Mouse (Mus musculus): ENCODE measurements at regions not wholly inside any gene's neighbourhood (a gene's known extent, or its start where the extent isn't known, plus 50 kb on each side); places are given as distances from the start of the nearest gene placed in this dataset.

DNA sequence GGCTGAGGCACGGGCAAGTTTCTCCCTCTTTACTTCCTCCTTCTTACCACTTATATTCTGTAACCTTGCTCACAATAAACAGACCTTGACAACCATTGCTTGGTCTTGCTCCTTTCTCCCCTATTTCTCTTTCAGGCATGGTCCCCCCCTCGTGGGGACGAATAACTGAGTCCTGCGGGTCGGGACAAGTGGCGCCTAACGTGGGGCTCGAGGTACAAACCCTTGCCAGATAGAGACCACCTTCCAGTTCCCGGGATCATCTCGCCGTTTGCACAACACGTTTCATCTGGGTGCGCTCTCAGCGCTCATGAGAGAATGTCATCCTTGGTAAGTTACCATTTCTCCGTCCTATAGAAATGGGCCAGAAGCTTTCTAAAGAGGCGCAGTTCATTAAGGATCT is 79.6 kb upstream of the Foxn3 start:
- DNase-seq, result no peak

DNA sequence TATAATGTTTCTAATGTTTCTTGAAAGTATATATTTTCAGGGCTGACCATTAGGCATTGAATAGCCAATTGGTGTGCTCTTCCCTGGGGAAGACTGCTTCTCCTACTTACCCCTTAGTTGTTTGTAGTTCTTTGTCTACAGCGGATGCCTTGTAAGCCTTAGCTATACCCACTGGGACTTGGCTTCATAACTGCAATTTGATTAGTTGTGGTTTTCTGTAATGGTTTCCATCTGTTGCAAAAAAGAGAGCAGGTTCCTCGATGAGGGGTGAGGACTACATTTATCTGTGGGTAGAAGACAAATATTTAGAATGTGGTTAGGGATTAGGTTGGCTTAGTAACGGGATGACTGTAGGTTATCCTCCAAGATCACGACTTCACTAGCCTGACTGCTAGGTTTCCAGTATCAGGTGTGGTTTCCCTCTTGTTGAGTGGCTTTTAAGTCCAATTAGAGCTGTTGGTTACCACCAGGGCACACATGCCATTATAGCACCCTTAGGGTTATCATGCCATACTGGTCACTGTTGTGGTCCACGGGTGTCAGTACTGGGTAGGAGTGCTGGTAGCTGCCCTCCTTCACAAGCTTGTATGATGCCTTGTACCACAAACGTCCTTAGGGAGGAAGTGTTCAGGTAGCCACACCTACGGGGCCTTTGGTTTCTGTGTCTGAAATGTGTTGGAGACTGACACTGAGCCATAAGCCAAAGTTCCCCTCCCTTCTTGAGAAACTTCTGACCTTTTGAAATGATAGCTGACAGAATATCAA is 78.9 kb upstream of the Foxn3 start:
- no peak for DNase-seq

DNA sequence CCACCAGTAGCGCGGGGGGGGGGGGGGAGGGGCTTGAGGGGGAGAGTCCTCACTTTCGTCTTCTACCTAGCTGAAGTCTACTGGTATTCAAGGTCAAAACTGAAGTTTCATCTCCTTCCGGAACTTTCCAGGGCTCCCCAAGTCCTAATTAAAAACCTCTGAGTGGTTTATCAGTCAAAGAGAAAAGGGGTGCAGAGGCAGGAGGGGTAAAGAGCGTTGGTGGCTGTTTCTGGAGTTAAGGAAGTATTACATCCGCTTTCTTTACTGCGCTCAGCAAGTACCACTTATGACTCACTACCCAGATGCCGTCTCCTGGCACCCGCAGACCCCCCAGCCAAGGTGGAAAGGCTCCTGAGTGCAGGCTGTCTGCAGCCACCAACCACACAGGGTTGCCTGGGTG is 77.9 kb upstream of the Foxn3 start:
- peak in 1 of 2 experiments; percentile 11 for DNase-seq

DNA sequence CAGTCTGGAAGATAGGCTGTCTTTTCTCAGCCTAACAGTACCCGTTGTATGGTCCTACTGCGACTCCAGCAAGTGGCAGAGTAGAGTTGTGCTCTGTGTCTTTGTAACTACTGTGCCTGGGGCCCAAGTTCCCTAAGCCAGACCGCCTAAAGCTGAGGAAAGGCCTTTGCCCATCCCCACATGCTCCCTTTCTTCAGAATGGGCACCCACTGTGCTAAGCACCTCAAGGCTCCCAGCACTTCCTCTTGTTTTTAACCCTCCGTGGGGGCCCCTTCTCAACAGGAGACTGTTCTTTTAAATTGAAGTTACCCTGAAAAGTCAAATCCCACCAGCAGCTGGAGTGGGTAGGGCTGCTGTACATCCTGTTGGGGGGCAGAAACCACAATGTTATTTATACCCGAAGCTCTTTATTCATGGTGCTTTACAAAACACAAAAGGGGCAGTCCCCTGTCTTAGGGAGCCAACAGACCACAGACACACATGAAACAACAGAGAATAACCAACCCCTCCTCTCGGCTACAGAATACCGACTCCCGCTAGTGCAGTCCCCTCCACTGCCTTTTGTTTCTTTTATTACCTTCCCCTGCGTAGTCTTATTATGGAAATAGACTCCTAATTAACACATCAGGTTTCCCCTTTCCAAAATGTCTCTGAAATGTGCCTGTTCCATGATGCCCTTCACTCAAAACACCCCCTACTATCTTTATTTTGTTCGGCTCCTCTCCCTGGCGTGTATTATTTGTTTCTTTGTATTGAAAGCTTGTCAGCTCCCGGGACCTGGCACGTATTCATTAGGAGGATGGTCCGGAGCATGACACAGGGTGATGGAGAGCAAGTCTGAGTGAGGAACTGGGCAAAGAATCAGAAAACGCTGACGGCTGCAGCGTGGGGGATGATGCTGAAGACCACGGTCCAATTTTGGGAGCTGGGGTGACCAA is 77.1 kb upstream of the Foxn3 start:
- no peak for DNase-seq

DNA sequence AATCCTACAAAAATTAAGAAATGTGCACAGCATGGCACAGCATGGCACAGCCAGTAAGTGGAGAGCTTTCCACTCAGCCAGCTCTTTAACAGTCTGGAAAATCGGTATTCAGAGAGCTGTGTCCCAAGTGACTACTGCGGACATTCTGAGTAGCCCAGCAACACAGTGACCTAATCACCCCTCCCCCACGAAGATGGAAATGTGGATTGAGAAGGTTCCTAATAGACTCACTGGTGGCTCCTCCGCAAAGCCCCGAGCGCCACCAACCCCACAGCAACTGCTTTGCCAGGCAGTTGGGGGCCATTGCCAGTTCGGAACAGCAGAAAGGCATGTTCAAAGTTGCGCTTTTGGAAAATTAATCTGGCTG is 76.4 kb upstream of the Foxn3 start:
- no peak for DNase-seq

DNA sequence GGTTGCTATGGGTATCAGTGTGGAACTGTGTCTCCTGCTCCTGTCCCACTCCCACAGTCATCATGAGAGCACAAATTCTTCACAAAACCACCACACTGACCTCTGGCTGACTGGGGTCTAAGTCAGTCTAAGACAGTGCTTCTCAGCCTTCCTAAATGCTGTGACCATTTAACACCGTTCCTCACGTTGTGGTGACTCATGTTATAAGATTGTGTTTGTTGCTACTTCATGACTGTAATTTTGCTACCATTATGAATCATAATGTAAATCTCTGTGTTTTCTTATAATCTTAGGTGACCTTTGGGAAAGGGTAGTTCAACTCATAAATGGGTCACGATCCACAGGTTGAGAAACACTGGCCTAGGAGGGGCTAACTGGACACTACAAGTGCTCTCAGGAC is 75.7 kb upstream of the Foxn3 start:
- no peak for DNase-seq

DNA sequence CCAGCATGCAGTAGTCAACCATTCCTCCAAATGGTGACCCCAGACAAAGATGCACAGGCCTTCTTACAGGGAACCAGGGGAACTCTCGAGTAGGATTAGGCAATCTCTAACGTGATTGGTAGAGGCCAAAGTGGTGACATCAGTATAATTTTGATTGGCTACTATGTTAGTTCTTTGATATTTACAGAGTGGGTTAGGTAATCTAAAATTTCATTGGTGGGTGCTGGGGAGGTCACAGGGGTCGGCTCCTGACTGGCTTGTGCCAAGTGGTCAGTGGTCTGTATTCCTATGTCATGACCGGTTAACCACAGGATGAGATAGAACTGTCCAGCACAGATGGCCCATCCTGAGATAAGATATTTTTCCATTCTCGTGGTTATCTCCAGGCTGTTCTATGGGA is 74.6 kb upstream of the Foxn3 start:
- DNase-seq, result no peak

DNA sequence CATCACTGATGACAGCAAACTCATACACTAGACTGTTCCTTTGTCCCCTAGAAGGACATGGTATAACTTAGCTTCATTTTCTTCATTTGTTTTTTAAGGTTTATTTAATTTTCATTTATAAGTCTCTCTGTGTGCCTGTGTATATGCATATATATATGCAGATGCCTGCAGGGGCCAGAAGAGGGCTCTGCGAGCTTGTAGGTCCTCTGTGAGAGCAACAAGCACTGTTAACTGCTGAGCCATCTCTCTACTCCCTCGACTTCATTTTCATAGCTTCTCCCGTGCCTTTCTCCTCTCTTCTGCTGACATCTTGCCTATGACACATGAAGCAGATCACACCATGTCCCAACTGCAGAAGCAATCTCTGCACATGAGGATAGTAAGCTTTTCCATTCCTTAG is 72.9 kb upstream of the Foxn3 start:
- DNase-seq, result no peak

DNA sequence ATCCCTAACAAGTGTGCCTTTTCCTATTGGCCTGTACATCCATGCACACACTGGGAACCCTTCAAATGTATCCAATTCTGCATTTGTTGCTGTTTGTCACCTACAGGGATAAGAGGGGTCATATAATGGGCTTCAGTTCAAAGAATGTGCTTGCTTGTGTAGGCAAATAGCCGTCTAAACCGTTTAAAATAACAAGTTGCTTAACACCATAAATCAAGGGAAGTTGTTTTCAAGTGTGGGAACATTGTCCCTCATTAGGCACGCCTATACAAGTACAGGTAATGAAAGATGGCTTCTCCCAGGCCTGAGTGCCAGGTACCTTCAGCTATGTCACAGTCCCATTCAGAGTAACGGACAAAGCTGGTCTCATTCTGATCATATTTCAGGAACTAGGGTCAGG is 72.0 kb upstream of the Foxn3 start:
- DNase-seq, result no peak

DNA sequence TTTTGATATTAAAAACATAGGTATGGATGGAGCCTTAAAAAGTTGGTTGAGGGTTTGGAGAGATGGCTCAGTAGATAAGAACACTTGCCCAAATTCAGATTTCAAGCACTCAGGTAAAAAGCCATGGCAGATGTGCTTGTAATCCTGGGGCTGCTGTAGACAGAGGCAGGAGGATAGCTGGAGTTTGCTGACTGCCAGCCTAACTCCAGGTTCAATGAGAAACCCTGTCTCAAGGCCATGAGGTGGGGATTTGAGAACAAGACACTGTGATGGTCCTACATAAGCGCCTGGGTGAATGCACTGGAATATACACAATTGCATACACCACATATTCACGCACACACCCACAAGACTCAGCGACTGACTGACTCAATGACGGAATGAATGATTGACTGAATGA is 71.3 kb upstream of the Foxn3 start:
- DNase-seq, result no peak

DNA sequence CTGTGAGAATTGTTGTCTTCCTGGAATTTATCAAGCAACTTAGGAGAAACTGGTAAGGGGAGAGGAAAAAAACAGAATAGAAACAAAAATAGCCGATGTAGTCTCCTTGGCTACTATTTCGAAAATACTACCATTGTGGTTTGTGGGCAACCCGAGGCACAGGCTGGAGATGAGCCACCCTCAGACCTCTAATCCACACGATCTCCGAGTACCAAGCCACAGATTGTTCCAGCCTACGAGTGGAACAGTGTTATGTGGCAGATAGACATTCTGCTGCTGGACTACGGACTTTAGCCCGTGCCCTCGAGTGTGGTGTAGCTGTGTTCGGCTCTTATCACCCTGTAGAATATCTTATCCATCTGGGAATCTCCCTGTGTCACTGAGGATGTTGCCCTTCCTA is 70.3 kb upstream of the Foxn3 start:
- no peak for DNase-seq

DNA sequence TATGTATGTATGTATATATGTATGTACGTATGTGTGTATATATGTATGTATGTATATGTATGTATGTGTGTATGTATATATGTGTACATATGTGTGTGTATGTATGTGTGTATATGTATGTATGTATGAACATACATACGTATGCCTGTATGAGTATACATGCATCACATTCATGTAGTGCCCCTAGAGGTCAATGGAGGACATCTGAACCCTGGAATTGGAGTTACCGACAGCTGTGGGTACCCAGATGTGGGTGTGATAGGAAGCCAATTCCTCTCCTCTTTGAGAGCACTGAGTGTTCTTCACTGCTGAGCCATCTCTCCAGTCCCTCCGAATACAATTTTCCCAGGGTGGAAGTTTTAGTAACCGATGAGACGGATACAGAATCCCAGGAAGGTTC is 69.6 kb upstream of the Foxn3 start:
- no peak for DNase-seq

DNA sequence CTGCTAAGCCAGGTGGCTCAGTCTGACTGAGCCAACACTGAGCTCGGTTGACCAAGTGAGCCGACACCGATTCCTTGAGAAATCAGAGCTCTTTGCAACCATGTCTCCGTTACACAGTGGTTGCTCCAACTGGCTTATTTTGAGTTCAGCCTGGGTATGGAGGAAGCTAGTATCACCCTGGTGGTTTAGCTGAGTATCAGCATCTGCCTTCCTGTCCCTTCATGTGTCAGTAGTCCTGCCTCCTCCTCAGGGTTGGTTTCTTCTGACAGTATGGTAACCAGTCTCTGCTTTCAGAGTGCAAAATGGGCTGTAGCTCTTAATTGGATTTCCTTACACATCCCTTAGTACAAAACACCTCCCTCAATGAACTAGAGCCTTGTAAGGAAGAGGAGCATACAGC is 66.2 kb upstream of the Foxn3 start:
- no peak for DNase-seq

DNA sequence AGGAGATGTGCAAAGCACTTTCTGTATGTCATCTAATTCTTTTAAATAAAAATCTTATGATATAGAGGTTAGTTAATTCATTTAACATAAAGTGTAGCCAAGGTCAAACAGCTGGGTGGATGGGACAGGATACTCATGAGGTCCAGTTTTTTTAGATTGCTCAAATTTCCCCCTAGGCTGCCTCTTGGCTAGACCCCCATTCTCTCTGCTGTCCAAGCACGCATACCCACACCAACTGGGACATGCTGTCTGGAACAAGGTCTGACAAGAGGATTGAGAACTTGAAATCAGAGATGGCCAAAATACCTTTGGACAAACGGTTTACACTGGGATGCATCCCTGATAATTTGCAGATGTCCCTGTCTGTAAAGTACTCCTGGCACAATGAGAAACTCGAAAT is 65.0 kb upstream of the Foxn3 start:
- no peak for DNase-seq

DNA sequence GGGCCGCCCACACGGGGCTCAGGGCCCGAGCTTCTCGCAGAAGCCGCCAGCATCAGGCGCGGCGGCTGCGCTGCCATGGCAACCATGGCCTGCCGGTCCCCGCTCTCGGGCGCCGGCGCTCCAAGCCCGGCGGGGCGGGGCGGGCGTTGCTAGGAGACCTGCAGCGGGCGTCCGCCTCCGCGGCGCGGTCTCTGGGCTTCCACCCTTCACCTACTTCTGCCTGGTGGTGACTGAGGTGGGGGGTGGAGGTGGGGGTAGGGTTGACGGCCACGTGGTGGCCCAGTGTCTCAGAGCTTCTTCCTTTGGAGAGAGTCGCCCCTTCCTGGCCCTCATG is 64.5 kb upstream of the Foxn3 start:
- DNase-seq, result peak; percentile 70 to 73

DNA sequence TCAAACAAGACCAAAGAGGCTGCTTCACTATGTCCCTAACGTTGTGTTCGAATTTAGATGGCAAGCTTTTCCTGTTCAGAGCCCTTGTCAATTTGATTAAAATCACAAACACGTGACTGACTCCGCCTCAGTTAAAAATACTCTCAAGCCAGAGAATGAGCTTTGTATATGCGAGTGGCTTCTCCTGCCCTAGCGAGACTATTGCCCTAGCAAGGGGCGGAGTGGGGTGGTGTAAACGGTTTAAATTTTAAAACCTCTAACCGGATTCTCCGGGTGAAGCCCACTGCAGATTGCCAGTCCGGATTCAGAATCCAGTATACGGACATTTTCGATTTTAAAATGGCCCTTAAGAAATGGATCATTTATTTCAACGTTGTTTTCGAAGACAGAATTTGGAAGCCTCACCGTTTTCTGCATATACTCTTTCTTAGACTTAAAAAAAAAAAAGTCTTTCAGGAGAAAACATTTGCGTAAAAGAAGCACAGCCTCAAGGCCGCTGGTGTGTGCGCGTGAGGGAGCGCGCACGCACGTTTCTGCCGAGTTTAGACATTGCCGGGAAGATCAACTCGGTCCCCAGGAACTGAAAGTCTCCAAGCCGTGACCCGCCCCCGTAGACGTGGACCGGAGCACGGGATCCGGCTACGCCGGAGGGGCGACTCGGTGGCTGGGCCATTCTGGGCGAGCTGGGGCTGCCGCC is 64.0 kb upstream of the Foxn3 start:
- peak; percentile 9 to 12 for DNase-seq

DNA sequence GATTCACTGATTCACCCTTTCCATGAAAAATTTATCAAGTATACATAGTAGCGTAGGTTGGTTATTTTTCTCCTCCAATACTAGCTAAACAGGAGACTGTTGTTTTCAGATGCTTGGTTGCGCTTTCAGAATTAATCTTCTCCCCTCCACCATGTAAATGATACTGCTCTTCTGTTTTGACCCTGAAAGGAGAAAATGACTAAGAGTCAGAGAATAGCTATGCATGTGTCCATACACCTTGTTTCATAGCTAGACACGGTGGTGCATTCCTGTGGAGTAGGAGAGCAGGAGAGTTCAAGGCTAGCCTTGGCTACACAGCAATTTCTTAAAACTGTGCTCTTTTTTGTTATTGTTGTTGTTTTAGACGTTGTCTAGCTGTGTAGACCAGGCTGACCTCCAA is 62.8 kb upstream of the Foxn3 start:
- no peak for DNase-seq

DNA sequence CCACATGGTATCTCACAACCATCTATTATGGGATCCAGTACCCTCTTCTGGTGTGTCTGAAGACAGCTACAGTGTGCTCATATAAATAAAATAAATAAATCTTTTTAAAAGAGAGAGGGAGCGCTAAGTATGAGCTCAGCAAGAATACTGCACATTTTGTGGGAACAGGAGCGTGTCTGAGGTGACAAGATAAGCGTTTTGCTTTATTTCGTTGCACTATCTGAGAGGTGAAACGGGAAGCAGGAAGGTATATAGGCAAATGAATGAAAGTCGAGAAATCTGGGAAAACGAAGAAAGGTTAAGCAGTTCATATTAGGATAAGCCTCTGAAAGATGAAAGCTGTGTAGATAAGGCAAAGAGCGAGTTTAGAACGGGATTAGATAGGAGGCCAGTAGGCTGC is 61.7 kb upstream of the Foxn3 start:
- DNase-seq, result no peak

DNA sequence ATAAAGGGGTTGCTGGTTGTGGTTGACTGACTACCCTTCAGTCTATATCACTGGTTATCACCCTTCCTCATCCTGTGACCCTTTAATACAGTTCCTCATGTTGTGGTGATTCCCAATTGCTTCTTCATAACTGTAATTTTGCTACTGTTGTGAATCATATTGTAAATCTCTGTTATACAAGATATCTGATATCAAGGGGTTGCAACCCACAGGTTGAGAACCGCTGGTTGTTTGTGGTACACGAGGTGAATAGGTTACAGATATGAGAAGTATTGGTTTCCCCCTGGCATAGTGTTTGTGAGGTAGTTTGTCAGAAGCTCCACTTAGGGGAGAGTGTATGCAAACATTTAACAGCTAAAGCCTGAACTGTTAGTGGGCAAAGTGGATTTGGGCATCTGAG is 58.9 kb upstream of the Foxn3 start:
- DNase-seq, result no peak

DNA sequence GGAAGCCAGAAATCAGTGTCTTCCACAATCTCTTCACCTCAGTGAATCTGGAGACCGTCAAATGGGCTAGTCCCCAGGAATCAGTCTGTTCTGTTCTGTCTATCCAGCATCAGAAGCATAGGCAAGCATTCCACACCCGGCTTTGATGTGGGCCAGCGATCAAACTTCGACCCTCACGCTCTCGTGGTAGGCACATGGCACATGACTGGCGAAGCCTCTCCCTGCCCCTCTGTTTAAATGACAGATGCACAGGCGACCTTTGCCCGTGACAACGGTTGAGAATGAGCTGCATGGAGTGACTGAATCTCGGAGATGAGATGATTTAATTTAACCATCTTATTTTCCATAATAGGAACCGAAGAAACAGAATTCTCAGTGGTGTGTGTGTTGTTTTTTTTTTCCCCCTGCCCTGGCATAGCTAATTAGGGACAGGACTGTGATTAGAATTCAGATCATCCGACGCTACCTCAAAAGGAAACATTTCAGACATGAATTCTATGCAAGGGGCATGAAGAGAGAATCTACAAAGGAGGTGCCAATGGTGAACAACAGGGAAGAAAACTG is 53.9 kb upstream of the Foxn3 start:
- no peak for DNase-seq

DNA sequence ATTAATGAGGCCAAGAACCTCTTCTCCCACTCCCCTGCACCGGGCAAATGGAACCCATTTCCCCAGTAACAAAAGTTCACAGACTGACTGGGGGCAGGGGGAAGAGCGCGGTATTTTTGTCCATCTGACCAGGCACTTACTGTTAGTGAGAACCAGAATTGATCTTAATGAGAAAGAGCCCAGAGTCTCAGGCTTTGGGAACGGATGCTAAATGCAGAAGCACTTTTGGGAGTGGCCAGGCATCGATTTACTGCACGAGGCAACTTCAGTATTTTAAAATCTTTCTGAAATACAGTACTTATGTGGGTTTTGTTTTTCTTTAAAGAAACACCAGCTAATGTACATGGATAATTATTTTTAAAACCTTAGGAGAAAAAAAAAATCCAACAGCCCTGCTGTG is 51.0 kb upstream of the Foxn3 start:
- no peak for DNase-seq
